Mouse (Mus musculus): ENCODE measurements around the gene 9430038I01Rik. TPM values are rescaled to one million over a fixed set of nuclear protein-coding genes. Genes with fewer than 3 reads are reported as not detected.

The 9430038I01Rik gene
- polyA plus RNA-seq, 1 experiment: 11.9 TPM

GRCm38 (mm10) chr7:137407428-137408058 lies 3.0 kb downstream of the 9430038I01Rik start:
- no peaks in the 10 kb centered on the region for H3K27me3 ChIP-seq (ENCODE audit: control insufficient read depth, insufficient read depth, low read length, poor library complexity, severe bottlenecking)
- H3K4me3 ChIP-seq (ENCODE audit: low read depth, low read length): no peak overlapping the region
- no peak overlapping the region for H3K27ac ChIP-seq (ENCODE audit: insufficient read depth, low read length)
- H3K36me3 ChIP-seq (ENCODE audit: control insufficient read depth, insufficient read depth, low read length, poor library complexity, severe bottlenecking): no peaks in the 10 kb centered on the region
- no peaks in the 10 kb centered on the region for H3K9me3 ChIP-seq (replicated peaks; ENCODE audit: control insufficient read depth, insufficient read depth, low read length, poor library complexity, severe bottlenecking)
- TF ChIP-seq POLR2A (IDR thresholded peaks at IDR 0.05; ENCODE audit: insufficient read depth, low read length): no peak
- no peak for TF ChIP-seq CTCF (IDR thresholded peaks at IDR 0.05; ENCODE audit: low read depth, low read length)
- TF ChIP-seq EP300 (IDR thresholded peaks at IDR 0.05; ENCODE audit: insufficient read depth, low read depth, low read length): no peak
- no peak overlapping the region for H3K9ac ChIP-seq (ENCODE audit: low read depth, poor library complexity, severe bottlenecking)
- no peaks in the 10 kb centered on the region for H3K4me1 ChIP-seq (ENCODE audit: control insufficient read depth, insufficient read depth, low read length)

GRCm38 (mm10) chr7:137404146-137404545 lies 6.4 kb downstream of the 9430038I01Rik start:
- H3K27me3 ChIP-seq (ENCODE audit: control insufficient read depth, insufficient read depth, low read length, poor library complexity, severe bottlenecking): no peaks in the 10 kb centered on the region
- H3K9ac ChIP-seq (ENCODE audit: low read depth, poor library complexity, severe bottlenecking): no peak overlapping the region
- no peaks in the 10 kb centered on the region for H3K4me1 ChIP-seq (ENCODE audit: control insufficient read depth, insufficient read depth, low read length)
- no peak for TF ChIP-seq EP300 (IDR thresholded peaks at IDR 0.05; ENCODE audit: insufficient read depth, low read depth, low read length)
- no peak for TF ChIP-seq CTCF (IDR thresholded peaks at IDR 0.05; ENCODE audit: low read depth, low read length)
- TF ChIP-seq POLR2A (IDR thresholded peaks at IDR 0.05; ENCODE audit: insufficient read depth, low read length): no peak
- H3K4me3 ChIP-seq (ENCODE audit: low read depth, low read length): no peak overlapping the region
- no peaks in the 10 kb centered on the region for H3K36me3 ChIP-seq (ENCODE audit: control insufficient read depth, insufficient read depth, low read length, poor library complexity, severe bottlenecking)
- no peaks in the 10 kb centered on the region for H3K9me3 ChIP-seq (replicated peaks; ENCODE audit: control insufficient read depth, insufficient read depth, low read length, poor library complexity, severe bottlenecking)
- no peak overlapping the region for H3K27ac ChIP-seq (ENCODE audit: insufficient read depth, low read length)

- Histone ChIP-seq H3K36me3 (ENCODE audit: control insufficient read depth, insufficient read depth, low read length, poor library complexity, severe bottlenecking) (no peaks in the 10 kb centered on the region), H3K4me1 (ENCODE audit: control insufficient read depth, insufficient read depth, low read length) (no peaks in the 10 kb centered on the region), H3K27ac (ENCODE audit: insufficient read depth, low read length) (no peak overlapping the region), H3K9ac (ENCODE audit: low read depth, poor library complexity, severe bottlenecking) (no peak overlapping the region), H3K27me3 (ENCODE audit: control insufficient read depth, insufficient read depth, low read length, poor library complexity, severe bottlenecking) (no peaks in the 10 kb centered on the region), H3K9me3 (replicated peaks; ENCODE audit: control insufficient read depth, insufficient read depth, low read length, poor library complexity, severe bottlenecking) (no peaks in the 10 kb centered on the region), H3K4me3 (ENCODE audit: low read depth, low read length) (no peak overlapping the region)
- no peak for TF ChIP-seq EP300 (IDR thresholded peaks at IDR 0.05; ENCODE audit: insufficient read depth, low read depth, low read length)
- no peak for TF ChIP-seq POLR2A (IDR thresholded peaks at IDR 0.05; ENCODE audit: insufficient read depth, low read length)
- no peak for TF ChIP-seq CTCF (IDR thresholded peaks at IDR 0.05; ENCODE audit: low read depth, low read length)
Measured at GRCm38 (mm10) chr7:137398973-137399372, 11.6 kb downstream of the 9430038I01Rik start.

- no peak overlapping the region for H3K4me3 ChIP-seq (ENCODE audit: low read depth, low read length)
- no peak overlapping the region for H3K27ac ChIP-seq (ENCODE audit: insufficient read depth, low read length)
- H3K36me3 ChIP-seq (ENCODE audit: control insufficient read depth, insufficient read depth, low read length, poor library complexity, severe bottlenecking): no peaks in the 10 kb centered on the region
- H3K27me3 ChIP-seq (ENCODE audit: control insufficient read depth, insufficient read depth, low read length, poor library complexity, severe bottlenecking): no peaks in the 10 kb centered on the region
- H3K9ac ChIP-seq (ENCODE audit: low read depth, poor library complexity, severe bottlenecking): no peak overlapping the region
- no peaks in the 10 kb centered on the region for H3K4me1 ChIP-seq (ENCODE audit: control insufficient read depth, insufficient read depth, low read length)
- TF ChIP-seq EP300 (IDR thresholded peaks at IDR 0.05; ENCODE audit: insufficient read depth, low read depth, low read length) (no peak), POLR2A (IDR thresholded peaks at IDR 0.05; ENCODE audit: insufficient read depth, low read length) (no peak), CTCF (IDR thresholded peaks at IDR 0.05; ENCODE audit: low read depth, low read length) (no peak)
- H3K9me3 ChIP-seq (replicated peaks; ENCODE audit: control insufficient read depth, insufficient read depth, low read length, poor library complexity, severe bottlenecking): no peaks in the 10 kb centered on the region
Measured at GRCm38 (mm10) chr7:137397361-137397910, 13.1 kb downstream of the 9430038I01Rik start.

- Histone ChIP-seq H3K9me3 (replicated peaks; ENCODE audit: control insufficient read depth, insufficient read depth, low read length, poor library complexity, severe bottlenecking) (no peaks in the 10 kb centered on the region), H3K4me1 (ENCODE audit: control insufficient read depth, insufficient read depth, low read length) (no peaks in the 10 kb centered on the region), H3K27ac (ENCODE audit: insufficient read depth, low read length) (no peak overlapping the region), H3K27me3 (ENCODE audit: control insufficient read depth, insufficient read depth, low read length, poor library complexity, severe bottlenecking) (no peaks in the 10 kb centered on the region), H3K4me3 (ENCODE audit: low read depth, low read length) (no peak overlapping the region), H3K36me3 (ENCODE audit: control insufficient read depth, insufficient read depth, low read length, poor library complexity, severe bottlenecking) (no peaks in the 10 kb centered on the region), H3K9ac (ENCODE audit: low read depth, poor library complexity, severe bottlenecking) (no peak overlapping the region)
- no peak for TF ChIP-seq POLR2A (IDR thresholded peaks at IDR 0.05; ENCODE audit: insufficient read depth, low read length)
- no peak for TF ChIP-seq CTCF (IDR thresholded peaks at IDR 0.05; ENCODE audit: low read depth, low read length)
- TF ChIP-seq EP300 (IDR thresholded peaks at IDR 0.05; ENCODE audit: insufficient read depth, low read depth, low read length): no peak
Measured at GRCm38 (mm10) chr7:137395421-137395820, 15.1 kb downstream of the 9430038I01Rik start.

GRCm38 (mm10) chr7:137387863-137388262 lies 22.7 kb downstream of the 9430038I01Rik start:
- Histone ChIP-seq H3K9ac (ENCODE audit: low read depth, poor library complexity, severe bottlenecking) (no peak overlapping the region), H3K27me3 (ENCODE audit: control insufficient read depth, insufficient read depth, low read length, poor library complexity, severe bottlenecking) (no peaks in the 10 kb centered on the region), H3K27ac (ENCODE audit: insufficient read depth, low read length) (no peak overlapping the region), H3K9me3 (replicated peaks; ENCODE audit: control insufficient read depth, insufficient read depth, low read length, poor library complexity, severe bottlenecking) (no peaks in the 10 kb centered on the region), H3K4me3 (ENCODE audit: low read depth, low read length) (no peak overlapping the region), H3K36me3 (ENCODE audit: control insufficient read depth, insufficient read depth, low read length, poor library complexity, severe bottlenecking) (no peaks in the 10 kb centered on the region), H3K4me1 (ENCODE audit: control insufficient read depth, insufficient read depth, low read length) (no peaks in the 10 kb centered on the region)
- TF ChIP-seq CTCF (IDR thresholded peaks at IDR 0.05; ENCODE audit: low read depth, low read length) (no peak), EP300 (IDR thresholded peaks at IDR 0.05; ENCODE audit: insufficient read depth, low read depth, low read length) (no peak), POLR2A (IDR thresholded peaks at IDR 0.05; ENCODE audit: insufficient read depth, low read length) (no peak)

Measured in ES-Bruce4 (cell line).